Mouse (Mus musculus) sigmoid colon, adult 10 weeks (tissue): ENCODE measurements around the gene Timm23. TPM values are rescaled to one million over a fixed set of nuclear protein-coding genes. Genes with fewer than 3 reads are reported as not detected.

Experiments
- polyA plus RNA-seq: library from polyadenylated mRNA; stranded (reverse); fragments of 350-450 nt; fragmentation: Illumina TruSeq; extraction: RNeasy Lipid Tissue Mini Kit (QIAGEN cat#74804); gene quantifications from one replicate; pipeline ENCODE4 v1.2.3, GENCODE M21; 2014; ENCODE audit warnings: low read depth, low replicate concordance

Timm23 gene
- 92.7 TPM for polyA plus RNA-seq

DNA sequence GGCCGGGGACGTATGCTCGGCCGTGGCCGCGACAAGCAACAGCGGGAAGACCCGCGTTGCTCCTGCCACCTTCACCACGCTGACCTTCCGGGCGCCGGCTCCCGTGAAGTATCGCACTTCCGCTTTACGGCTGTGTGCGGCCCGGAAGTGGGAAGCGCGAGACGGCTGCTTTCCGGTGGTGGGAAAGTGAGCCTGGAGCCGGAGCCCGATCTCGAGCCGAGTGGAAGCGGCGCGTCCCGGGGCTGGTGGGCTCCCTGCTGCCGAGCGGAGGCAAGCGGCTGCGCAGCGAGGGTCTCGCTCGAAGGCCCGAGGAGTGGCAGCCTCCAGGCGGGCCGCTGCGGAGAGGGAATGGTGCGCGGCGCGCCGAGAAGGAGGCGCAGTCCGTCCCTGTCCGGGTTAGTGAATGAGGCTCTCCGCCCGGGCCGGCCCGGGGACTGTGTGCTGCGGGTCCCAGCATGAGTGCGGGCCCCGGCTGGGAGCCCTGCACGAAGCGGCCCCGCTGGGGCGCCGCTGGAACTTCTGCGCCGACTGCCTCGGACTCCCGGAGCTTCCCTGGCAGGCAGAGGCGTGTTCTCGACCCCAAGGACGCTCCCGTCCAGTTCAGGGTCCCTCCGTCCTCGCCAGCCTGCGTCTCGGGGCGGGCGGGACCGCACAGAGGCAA, at the start of gene Timm23, which contains the start of gene Parg:
Gene Timm23, minus strand, starts transcription at position 108 of the 661 bp plus-strand sequence.
Gene Parg, plus strand, starts transcription at position 159 of the 661 bp plus-strand sequence.

DNA sequence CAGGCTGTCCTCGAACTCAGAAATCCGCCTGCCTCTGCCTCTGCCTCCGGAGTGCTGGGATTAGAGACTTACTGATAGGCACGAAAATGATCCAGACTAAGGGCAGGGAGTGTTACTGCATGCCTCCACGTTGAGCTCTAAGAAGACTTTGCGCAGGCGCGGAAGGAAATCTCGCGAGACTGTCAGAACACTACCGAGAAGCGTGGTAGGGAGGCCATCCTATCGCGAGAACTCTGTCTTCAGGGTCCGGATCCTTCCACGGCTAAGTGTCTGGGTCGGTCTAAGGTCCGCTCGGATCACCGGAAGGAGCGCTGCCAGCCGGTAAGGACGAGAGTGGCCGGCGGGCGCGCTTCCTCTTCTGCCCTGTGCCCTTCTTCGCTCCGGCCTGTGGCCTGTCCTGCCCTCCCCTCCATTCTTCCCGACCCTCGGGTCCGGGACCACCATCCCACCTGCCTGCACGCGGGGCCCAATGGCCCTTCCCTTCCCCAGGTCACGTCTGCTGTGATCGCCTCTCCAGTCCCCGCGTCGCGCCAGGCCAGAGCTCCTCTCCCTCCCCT, 41.9 kb downstream of the Timm23 start, which contains the start of gene Ncoa4:
Gene Ncoa4, plus strand, starts transcription at position 176 of the 557 bp plus-strand sequence.

DNA sequence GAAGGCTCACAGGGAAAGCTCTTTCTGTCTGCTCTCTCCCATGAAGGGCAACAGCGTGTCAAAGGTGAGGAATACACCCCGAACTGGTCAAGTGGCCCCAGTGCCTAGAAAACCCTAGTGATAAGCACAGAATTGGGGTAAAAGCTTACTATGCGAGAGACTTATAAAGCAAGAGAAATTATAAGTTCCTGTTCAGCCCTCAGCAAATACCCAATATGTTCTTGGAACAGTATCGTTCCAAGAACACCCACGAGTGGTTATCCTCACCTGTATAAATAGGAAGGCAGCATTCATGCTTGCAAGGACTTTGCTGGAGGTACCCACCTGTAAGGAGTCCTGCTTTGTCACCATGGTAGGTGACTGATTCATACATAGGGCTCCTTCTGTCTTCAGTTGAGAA, 60.0 kb downstream of the Timm23 start, which contains the start of gene Msmb:
Gene Msmb, plus strand, starts transcription at position 301 of the 400 bp plus-strand sequence.

Other genes starting within 250 kb of the Timm23 start
- 5.3 TPM for gene Galnt15, start 172.9 kb downstream of the Timm23 start, polyA plus RNA-seq
- gene Oxnad1, start 116.5 kb downstream of the Timm23 start, polyA plus RNA-seq: 58.3 TPM
- gene Dph3, start 116.2 kb downstream of the Timm23 start, polyA plus RNA-seq: 51.0 TPM
- gene Msmb, start 59.9 kb downstream of the Timm23 start, polyA plus RNA-seq: not detected
- gene Ncoa4, start 42.0 kb downstream of the Timm23 start, polyA plus RNA-seq: 228 TPM
- gene Parg, start 51 bp upstream of the Timm23 start, polyA plus RNA-seq: 49.2 TPM
- 0.09 TPM for gene Ogdhl, start 120.1 kb upstream of the Timm23 start, polyA plus RNA-seq
- not detected for gene 1700024G13Rik, start 186.5 kb upstream of the Timm23 start, polyA plus RNA-seq